Mouse (Mus musculus) ES-E14 (cell line): ENCODE measurements around the gene Arl15. TPM values are rescaled to one million over a fixed set of nuclear protein-coding genes. Genes with fewer than 3 reads are reported as not detected.
A peak's percentile ranks its signal among the peaks of the same experiment; 100 is the strongest.

Experiments used
- DNase-seq: peaks from one replicate; pipeline ENCODE4 v3.0.0-alpha.2; 2013; ENCODE audit warnings: low read depth, low spot score
- H3K27ac ChIP-seq: 2 replicates; pipeline ENCODE4 v1.5.1; 2012; ENCODE audit warnings: low read depth, mild to moderate bottlenecking, low read length, moderate library complexity, mixed read lengths; ENCODE audit not compliant: poor library complexity, insufficient read depth, severe bottlenecking
- H3K36me3 ChIP-seq: 2 replicates; pipeline ENCODE4 v1.6.1; 2012; ENCODE audit warnings: mild to moderate bottlenecking, low read length, moderate library complexity, mixed read lengths; ENCODE audit not compliant: control insufficient read depth, poor library complexity, insufficient read depth, severe bottlenecking
- H3K4me1 ChIP-seq, 2 experiments: fragments of 150-350 bp in 1 of 2; sonication (generic) in 1 of 2; 2 replicates each; pipeline ENCODE4 v1.6.1; 2012; ENCODE audit warnings: low read length in 2 of 2, mild to moderate bottlenecking in 1 of 2, mixed read lengths in 1 of 2; ENCODE audit not compliant: control insufficient read depth in 2 of 2, insufficient read depth in 2 of 2, poor library complexity in 1 of 2
- H3K4me3 ChIP-seq, 2 experiments: fragments of 150-350 bp in 1 of 2; sonication (generic) in 1 of 2; 2 replicates each; pipeline ENCODE4 v1.5.1; 2012; ENCODE audit warnings: low read length in 2 of 2, low read depth in 1 of 2, mild to moderate bottlenecking in 1 of 2, mixed read lengths in 1 of 2; ENCODE audit not compliant: insufficient read depth in 1 of 2, poor library complexity in 1 of 2, severe bottlenecking in 1 of 2
- H3K9ac ChIP-seq: 2 replicates; pipeline ENCODE4 v1.6.1; 2012; ENCODE audit warnings: low read depth, mild to moderate bottlenecking, low read length, mixed read lengths; ENCODE audit not compliant: poor library complexity, insufficient read depth, severe bottlenecking
- H3K9me3 ChIP-seq: fragments of 150-350 bp; sonication (generic); 2 replicates; pipeline ENCODE4 v1.6.1; 2012; ENCODE audit warnings: low read depth, mild to moderate bottlenecking, low read length; ENCODE audit not compliant: control insufficient read depth, insufficient read depth
- CHD2 ChIP-seq: IDR thresholded peaks from 2 replicates; pipeline ENCODE4 v1.6.1; 2014; ENCODE audit warnings: mild to moderate bottlenecking, low read depth, low read length, inconsistent platforms
- HCFC1 ChIP-seq: IDR thresholded peaks from 2 replicates; pipeline ENCODE4 v1.6.1; 2012; ENCODE audit warnings: low read length, inconsistent platforms, borderline replicate concordance; ENCODE audit not compliant: insufficient read depth
- MAFK ChIP-seq: IDR thresholded peaks from 2 replicates; pipeline ENCODE4 v1.6.1; 2014; ENCODE audit warnings: mild to moderate bottlenecking, low read depth, low read length, inconsistent platforms; ENCODE audit not compliant: insufficient read depth
- ZC3H11A ChIP-seq: IDR thresholded peaks from 2 replicates; pipeline ENCODE4 v1.6.1; 2012; ENCODE audit warnings: low read depth, mild to moderate bottlenecking, inconsistent platforms, low read length, borderline replicate concordance
- ZNF384 ChIP-seq: IDR thresholded peaks from 2 replicates; pipeline ENCODE4 v1.6.1; 2012; ENCODE audit warnings: low read depth, low read length, inconsistent platforms
- in situ Hi-C, 2 experiments: fragments of 600-800 bp; cut with MboI; formaldehyde crosslinking; loops; one replicate each; pipeline ENCODE4 v1.15.1; 2025; ENCODE audit warnings: low sequenced_read_pairs in 2 of 2, inconsistent platforms in 1 of 2; ENCODE audit not compliant: unreplicated experiment in 2 of 2
- total RNA-seq: library from RNA; depleted of rRNA; stranded (reverse); fragments of 300-350 nt; gene quantifications from 2 replicates; pipeline ENCODE4 v1.2.3, GENCODE M21; 2012

Gene Arl15
- total RNA-seq, 1 experiment, result 15.1 TPM

GRCm38 (mm10) chr13:113755779-113756178 lies 38.5 kb upstream of the Arl15 start:
- DNase-seq, result no peak
- Histone ChIP-seq H3K9me3 (no peaks in the 10 kb centered on the region), H3K36me3 (no peaks in the 10 kb centered on the region), H3K27ac (no peak overlapping the region), H3K4me1 (no peaks in the 10 kb centered on the region), H3K4me3 (no peak overlapping the region), H3K9ac (no peak overlapping the region)
- in situ Hi-C loops, result no loop called here
- TF ChIP-seq MAFK, result no peak
- TF ChIP-seq ZC3H11A, result no peak
- no peak for TF ChIP-seq CHD2
- TF ChIP-seq ZNF384, result no peak
- no peak for TF ChIP-seq HCFC1

- no peak for TF ChIP-seq ZC3H11A
- no peak for TF ChIP-seq MAFK
- no peak for TF ChIP-seq HCFC1
- in situ Hi-C loops, result no loop called here
- no peak overlapping the region for H3K9ac ChIP-seq
- 0 out of 4 replicates have a peak overlapping the region, but pooled peaks of 1 of the 2 experiments have one; percentile 13 for H3K4me3 ChIP-seq
- peaks cover 0 to 2% of the 10 kb centered on the region in 2 experiments; a peak in 2 of 4 replicates for H3K4me1 ChIP-seq
- H3K36me3 ChIP-seq, result no peaks in the 10 kb centered on the region
- no peaks in the 10 kb centered on the region for H3K9me3 ChIP-seq
- no peak for DNase-seq
- H3K27ac ChIP-seq, result no peak overlapping the region
Measured at GRCm38 (mm10) chr13:113761717-113762116, 32.6 kb upstream of the Arl15 start.

GRCm38 (mm10) chr13:113762766-113763516 lies 31.4 kb upstream of the Arl15 start:
- in situ Hi-C loops, result no loop called here
- Histone ChIP-seq H3K9ac (no peak overlapping the region), H3K4me3 (no peak overlapping the region), H3K27ac (no peak overlapping the region), H3K36me3 (no peaks in the 10 kb centered on the region), H3K9me3 (no peaks in the 10 kb centered on the region), H3K4me1 (peaks cover 0 to 2% of the 10 kb centered on the region in 2 experiments; a peak in 2 of 4 replicates)
- no peak for TF ChIP-seq ZNF384
- TF ChIP-seq ZC3H11A, result no peak
- no peak for TF ChIP-seq HCFC1
- no peak for TF ChIP-seq CHD2
- TF ChIP-seq MAFK, result no peak
- no peak for DNase-seq

GRCm38 (mm10) chr13:113765411-113765810 lies 28.9 kb upstream of the Arl15 start:
- H3K4me1 ChIP-seq, result peaks cover 0 to 2% of the 10 kb centered on the region in 2 experiments; a peak in 2 of 4 replicates
- in situ Hi-C loops, result no loop called here
- DNase-seq, result no peak

More at GRCm38 (mm10) chr13:113765411-113765810, 28.9 kb upstream of the Arl15 start:
- no peak overlapping the region for H3K4me3 ChIP-seq
- TF ChIP-seq ZNF384 (no peak), HCFC1 (no peak), MAFK (no peak), ZC3H11A (no peak), CHD2 (no peak)
- H3K9ac ChIP-seq, result no peak overlapping the region
- H3K9me3 ChIP-seq, result no peaks in the 10 kb centered on the region
- H3K36me3 ChIP-seq, result no peaks in the 10 kb centered on the region
- no peak overlapping the region for H3K27ac ChIP-seq
